Mouse (Mus musculus) embryonic fibroblast, embryonic 13.5 days (primary cell): ENCODE data around the gene Nelfb. TPM values are rescaled to one million over a fixed set of nuclear protein-coding genes. Genes with fewer than 3 reads are reported as not detected.

Experiments used
- H3K27ac ChIP-seq: 2 replicates; pipeline ENCODE4 v1.5.1; 2012; ENCODE audit warnings: low read length, control low read depth, inconsistent platforms; ENCODE audit not compliant: insufficient read depth
- H3K4me1 ChIP-seq: 2 replicates; pipeline ENCODE4 v1.6.1; 2011; ENCODE audit warnings: low read length; ENCODE audit not compliant: control insufficient read depth, insufficient read depth
- H3K4me3 ChIP-seq: 2 replicates; pipeline ENCODE4 v1.5.1; 2011; ENCODE audit warnings: mild to moderate bottlenecking, control low read depth, low read length; ENCODE audit not compliant: insufficient read depth
- CTCF ChIP-seq: IDR thresholded peaks from 2 replicates; pipeline ENCODE4 v1.5.1; 2011; ENCODE audit warnings: mild to moderate bottlenecking, control low read depth, low read length, moderate library complexity, borderline replicate concordance; ENCODE audit not compliant: insufficient read depth
- POLR2A ChIP-seq: IDR thresholded peaks from 2 replicates; pipeline ENCODE4 v1.6.1; 2011; ENCODE audit warnings: low read depth, mild to moderate bottlenecking, control low read depth, low read length, moderate library complexity
- polyA plus RNA-seq: library from polyadenylated mRNA; stranded (reverse); fragments of >200 nt; gene quantifications from 2 replicates; pipeline ENCODE4 v1.2.4, GENCODE M21; 2011; ENCODE audit warnings: low read depth; ENCODE audit not compliant: missing spikeins, insufficient read length

The Nelfb gene
- polyA plus RNA-seq, 1 experiment: 38.8 TPM

DNA sequence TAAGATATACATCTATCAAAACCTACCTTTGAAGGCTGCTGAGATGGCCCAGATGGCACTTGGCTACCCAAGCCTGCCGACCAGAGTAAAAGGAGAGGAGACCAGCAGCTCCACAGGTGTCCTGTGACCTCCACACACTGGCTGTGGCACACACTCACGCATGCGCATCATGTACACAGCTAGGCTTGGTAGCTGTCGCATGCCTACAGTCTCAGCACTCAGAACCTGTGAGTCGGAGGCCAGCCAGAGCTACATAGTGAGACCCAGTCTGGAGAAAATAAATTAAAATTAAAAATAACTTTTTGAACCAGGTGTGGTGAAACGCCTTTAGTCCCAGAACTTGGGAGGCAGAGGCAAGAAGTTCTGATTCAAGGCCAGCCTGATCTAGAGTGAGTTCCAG lies 23.4 kb downstream of the Nelfb start:
- no peak overlapping the region for H3K27ac ChIP-seq
- H3K4me1 ChIP-seq: no peaks in the 10 kb centered on the region
- no peak overlapping the region for H3K4me3 ChIP-seq
- no peak for TF ChIP-seq POLR2A
- no peak for TF ChIP-seq CTCF

DNA sequence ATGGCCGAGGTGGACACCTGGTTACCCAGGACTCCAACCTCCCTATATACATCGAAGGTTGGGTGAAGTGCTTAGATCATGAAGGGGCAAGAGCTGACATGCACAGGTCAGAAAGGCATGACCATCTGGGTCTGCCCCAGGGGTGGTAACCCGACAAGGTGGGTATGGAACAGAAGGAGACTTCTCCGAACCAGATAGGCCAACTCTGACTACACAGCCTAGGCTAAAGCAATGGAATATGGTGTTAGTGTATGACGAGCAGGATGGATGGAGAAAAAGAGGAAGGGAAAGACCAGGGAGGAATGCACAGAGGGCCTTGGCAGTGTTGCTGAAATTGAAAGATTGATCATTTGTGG lies 24.7 kb downstream of the Nelfb start:
- TF ChIP-seq POLR2A: no peak
- no peak for TF ChIP-seq CTCF
- Histone ChIP-seq H3K27ac (no peak overlapping the region), H3K4me3 (no peak overlapping the region), H3K4me1 (no peaks in the 10 kb centered on the region)

DNA sequence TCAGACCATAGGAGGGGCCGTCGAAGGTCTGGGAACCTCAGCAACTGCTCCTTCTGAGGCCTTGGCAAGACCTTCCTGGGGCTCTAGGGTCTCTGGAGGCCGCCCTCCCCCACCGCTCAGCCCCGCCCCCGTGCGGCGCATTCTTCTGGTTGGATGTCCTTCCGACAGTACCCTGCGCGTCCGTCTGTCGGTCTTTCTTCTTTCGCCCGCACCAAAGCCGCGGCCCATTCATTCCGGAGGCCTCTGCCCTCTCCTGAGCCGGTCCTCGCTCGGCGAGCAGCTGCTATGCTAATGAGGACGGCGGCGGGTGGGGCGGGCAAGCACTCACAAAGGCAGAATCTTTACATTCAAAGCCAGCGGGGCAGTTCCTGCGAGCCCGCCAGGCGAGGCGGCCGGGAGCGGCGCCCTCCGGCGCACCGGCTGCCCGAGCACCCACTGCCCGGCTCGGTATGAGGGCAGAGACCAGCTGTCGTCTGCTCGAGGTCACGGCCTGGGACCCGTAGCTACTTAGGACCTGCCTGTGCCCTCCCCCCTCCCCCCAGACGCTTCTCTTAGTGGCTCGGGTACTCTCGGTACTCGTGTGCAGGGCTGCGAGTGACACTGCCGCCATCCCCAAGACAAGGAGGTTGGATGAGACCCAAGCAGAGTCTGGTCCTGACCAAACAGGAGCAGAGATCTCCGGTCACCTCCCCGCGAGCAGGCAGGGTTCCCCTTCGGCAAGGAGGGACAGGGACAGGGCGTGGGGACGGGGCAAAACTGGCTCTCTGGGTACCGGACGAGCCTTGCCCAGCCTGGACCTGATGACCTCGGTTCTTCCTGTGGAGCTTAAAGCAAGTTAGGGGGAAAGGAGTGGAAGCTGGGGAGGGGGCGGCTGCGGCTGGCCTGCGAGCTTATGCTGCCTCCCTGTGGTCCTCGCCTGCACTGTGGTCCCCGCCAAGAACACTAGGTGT lies 25.4 kb downstream of the Nelfb start:
- no peak overlapping the region for H3K27ac ChIP-seq
- H3K4me3 ChIP-seq: peak overlapping the region; percentile 10; the same call in 1 of the 2 replicates
- no peaks in the 10 kb centered on the region for H3K4me1 ChIP-seq
- TF ChIP-seq CTCF: peak; percentile 42; the same call in 1 of the 2 replicates
- TF ChIP-seq POLR2A: no peak

DNA sequence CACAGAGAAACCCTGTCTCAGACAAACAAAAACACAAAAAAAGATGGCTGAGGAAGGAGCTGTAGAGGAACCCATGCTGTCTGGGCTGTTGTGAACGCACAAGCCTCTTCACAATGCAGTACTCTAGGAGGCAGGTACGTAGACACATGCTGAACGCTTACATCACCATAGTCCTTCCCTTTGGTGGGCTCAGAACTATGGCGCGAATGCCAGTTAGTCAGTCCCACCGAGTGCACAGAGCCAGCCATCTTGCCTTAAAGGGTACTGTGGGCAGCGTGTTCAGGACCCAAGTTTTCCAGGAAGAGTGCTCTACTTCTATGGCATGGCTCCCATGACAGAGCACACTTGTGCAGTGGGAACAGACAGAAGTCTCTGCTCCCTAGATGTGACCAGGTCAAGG lies 26.8 kb downstream of the Nelfb start:
- TF ChIP-seq POLR2A (no peak), CTCF (no peak)
- Histone ChIP-seq H3K4me1 (no peaks in the 10 kb centered on the region), H3K27ac (no peak overlapping the region), H3K4me3 (no peak overlapping the region)

DNA sequence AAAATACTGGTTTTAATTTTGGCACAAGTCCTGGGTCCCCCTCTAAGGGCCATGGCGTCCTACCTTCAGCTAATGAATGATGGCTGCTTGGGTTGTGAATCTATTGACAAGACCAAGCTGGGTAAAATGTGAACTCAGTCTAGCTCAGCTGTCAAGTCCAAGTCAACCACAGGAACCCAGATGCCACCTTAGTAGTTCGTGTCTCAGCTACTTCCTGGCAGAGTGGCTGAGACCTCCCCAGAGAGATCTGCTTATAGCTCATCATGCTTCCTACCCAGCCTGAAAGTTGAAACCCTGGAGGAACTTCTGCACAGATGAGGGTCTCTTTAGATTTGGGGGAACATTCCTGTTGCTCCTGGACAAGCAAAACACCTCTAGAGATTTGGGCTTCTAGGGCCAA lies 28.0 kb downstream of the Nelfb start:
- Histone ChIP-seq H3K27ac (no peak overlapping the region), H3K4me3 (no peak overlapping the region), H3K4me1 (no peaks in the 10 kb centered on the region)
- TF ChIP-seq POLR2A (no peak), CTCF (no peak)

DNA sequence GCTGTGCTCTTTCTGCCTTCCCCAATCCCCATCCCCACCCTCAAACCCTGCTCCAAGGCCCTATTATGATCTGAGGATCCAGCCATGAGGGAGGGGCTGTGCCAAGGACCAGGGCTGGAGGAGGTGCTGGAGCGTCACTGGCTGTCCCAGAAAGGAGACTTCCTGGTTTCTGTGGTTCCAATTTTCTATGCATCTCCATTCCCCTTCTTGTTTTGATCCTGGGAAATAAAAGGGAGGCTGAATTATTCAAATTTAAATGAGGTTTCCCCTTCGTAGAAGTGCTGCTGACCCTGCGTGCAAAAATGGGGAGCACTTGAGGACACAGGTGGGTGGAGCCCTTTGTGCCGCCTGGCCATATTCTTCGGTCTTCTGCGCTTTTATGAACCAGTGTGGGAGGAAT lies 28.6 kb downstream of the Nelfb start:
- Histone ChIP-seq H3K4me1 (no peaks in the 10 kb centered on the region), H3K4me3 (no peak overlapping the region), H3K27ac (no peak overlapping the region)
- TF ChIP-seq CTCF (no peak), POLR2A (no peak)

DNA sequence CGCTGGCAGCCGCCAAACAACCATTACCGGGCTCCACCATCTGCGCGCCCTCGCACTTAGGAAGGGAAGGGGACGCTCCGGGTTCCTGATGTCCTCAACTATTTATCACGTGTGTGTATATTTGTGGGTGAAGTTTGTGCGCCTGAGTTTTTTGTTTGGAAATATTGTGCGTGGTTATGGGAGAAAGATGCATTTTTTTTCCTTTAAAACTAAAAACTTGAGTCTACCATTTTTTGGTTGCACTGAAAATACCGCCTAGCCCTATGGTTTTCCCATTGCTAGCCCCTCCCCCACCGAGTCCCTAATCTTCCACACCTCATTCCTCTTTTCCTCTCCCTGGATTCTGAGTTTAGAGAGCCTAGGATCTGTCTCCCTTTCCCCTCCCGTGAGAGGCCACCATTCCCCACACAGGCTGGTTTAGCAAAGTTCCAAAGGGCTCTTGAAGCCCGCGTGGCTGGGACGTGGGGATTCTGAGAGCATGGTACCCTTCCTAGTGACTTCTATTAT lies 29.3 kb downstream of the Nelfb start:
- H3K4me1 ChIP-seq: peaks cover 4% of the 10 kb centered on the region; the same call in 1 of the 2 replicates
- no peak for TF ChIP-seq CTCF
- H3K27ac ChIP-seq: no peak overlapping the region
- H3K4me3 ChIP-seq: peak overlapping the region; percentile 15; the same call in 1 of the 2 replicates

DNA sequence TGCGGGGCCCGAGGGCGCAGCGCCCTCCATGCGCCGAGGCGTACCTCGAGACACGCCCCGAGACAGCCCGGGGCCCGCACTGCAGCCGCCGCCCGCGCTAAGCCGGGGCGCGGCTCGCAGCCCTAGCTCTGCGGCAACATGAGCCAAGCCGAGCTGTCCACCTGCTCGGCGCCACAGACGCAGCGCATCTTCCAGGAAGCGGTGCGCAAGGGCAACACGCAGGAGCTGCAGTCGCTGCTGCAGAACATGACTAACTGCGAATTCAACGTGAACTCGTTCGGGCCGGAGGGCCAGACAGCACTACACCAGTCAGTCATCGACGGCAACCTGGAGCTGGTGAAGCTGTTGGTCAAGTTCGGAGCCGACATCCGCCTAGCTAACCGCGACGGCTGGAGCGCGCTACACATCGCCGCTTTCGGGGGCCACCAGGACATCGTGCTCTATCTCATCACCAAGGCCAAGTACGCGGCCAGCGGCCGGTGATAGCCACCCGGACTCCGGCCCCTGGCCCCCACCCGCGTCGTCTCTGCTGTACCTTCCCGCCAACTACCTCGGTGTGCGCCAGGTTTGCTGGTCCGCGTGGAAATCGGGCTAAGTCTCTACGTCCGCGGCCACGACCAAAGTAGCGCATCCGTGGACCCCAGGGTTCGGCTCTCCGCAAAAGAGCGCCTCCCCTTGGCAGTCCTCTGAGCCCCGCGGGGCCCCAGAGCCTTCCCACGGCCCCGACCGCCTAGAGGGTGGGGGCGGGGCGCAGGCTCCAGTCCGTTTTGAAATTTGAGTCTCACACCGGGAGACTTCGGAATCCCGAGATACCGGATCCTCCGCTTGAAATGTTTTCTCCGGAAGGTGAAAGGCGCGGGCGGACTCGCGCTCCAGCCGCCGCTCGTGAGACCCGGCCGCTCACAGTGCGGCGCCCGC lies 30.1 kb downstream of the Nelfb start:
- Histone ChIP-seq H3K4me3 (peak overlapping the region; percentile 17), H3K27ac (no peak overlapping the region), H3K4me1 (peaks cover 11% of the 10 kb centered on the region)
- no peak for TF ChIP-seq POLR2A
- TF ChIP-seq CTCF: no peak

DNA sequence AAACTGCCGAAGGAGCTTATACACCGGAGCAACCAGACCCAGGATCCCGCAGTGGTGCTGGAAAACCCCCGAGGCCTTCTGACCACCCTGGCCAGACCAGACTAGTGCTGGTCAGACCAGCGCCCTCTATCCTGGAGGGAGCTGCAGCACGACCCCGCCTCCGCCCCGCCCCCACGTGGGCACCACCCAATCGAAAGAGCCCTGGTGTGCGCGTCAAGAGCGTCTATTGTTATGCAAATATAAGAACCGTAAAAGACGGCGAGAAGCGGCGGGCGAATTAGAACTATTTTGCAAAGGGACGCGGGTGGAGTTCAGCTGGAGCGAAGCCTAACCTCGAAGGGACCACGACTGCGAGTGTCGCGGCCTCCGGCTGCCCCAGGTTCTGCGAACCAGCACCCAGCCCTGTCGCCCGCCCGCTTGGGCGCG lies 30.8 kb downstream of the Nelfb start, which contains the start of gene Nrarp:
TSS of gene Nrarp (plus strand) at position 281 of the 426 bp plus-strand sequence.
- H3K4me3 ChIP-seq: peak within 1 kb of the TSS; percentile 41
- TF ChIP-seq CTCF (peak; percentile 43; the same call in 1 of the 2 replicates), POLR2A (peak; percentile 57)
- peaks cover 12% of the 10 kb centered on the region for H3K4me1 ChIP-seq
- H3K27ac ChIP-seq: no peak within 1 kb of the TSS
